Mouse (Mus musculus) olfactory bulb, adult 2 months (tissue): Measurements from ENCODE around the gene Nrip2.

Source experiments
- CTCF ChIP-seq: fragments of 200-500 bp; IDR thresholded peaks from 2 replicates; pipeline ENCODE4 v1.5.1; 2012; ENCODE audit warnings: low read depth, mild to moderate bottlenecking, low read length, moderate library complexity; ENCODE audit not compliant: insufficient read depth
- POLR2A ChIP-seq: fragments of 200-500 bp; IDR thresholded peaks from 2 replicates; pipeline ENCODE4 v1.6.1; 2012; ENCODE audit warnings: mild to moderate bottlenecking, low read depth, low read length, moderate library complexity; ENCODE audit not compliant: insufficient read depth

GRCm38 (mm10) chr6:128355726-128356416 lies 43.2 kb upstream of the Nrip2 start, which contains the start of gene Tulp3:
- TF ChIP-seq CTCF (no peak), POLR2A (peak; percentile 96)
